Mouse (Mus musculus) ZHBTc4 (cell line): Measurements from ENCODE around the gene Trafd1.
A peak's percentile ranks its signal among the peaks of the same experiment; 100 is the strongest.

ENCODE experiments used
- DNase-seq: peaks from one replicate; pipeline ENCODE4 v3.0.0-alpha.2; 2011; ENCODE audit warnings: low read depth, low spot score

Gene Trafd1

DNA sequence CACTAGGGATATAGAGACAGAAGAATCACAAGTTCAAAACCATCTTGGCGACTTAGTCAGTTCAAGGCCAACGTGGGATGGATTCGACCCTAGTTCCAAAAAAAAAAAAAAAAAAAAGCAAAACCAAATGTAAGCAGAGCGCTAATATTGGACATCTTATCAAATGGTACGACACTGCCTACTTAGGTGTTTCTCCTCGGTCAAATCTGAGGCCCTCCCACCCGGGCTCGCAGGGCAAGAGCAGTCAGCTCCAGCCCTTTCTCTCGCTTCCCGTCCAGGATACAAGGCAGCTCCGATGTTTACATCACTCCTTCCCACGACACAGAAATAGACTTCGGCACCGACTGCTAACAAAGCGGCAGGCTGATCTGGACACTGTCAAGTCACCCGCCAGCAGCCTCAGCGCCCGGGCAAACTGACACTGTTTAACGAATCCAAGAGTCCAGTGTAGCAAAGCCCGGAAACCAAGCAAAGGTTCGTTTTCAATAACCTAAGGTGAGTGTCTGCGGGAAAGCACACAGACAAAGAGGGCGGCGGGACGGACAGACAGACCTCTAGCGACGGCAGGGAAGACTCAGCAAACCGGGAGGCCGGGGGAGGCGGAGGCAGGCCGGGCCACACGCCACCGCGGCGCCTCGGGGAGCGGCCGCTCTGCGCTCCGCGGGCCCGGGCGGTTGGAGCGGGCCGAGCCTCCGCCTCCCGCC lies 523 bp downstream of the Trafd1 start:
- DNase-seq = peak; percentile 54

DNA sequence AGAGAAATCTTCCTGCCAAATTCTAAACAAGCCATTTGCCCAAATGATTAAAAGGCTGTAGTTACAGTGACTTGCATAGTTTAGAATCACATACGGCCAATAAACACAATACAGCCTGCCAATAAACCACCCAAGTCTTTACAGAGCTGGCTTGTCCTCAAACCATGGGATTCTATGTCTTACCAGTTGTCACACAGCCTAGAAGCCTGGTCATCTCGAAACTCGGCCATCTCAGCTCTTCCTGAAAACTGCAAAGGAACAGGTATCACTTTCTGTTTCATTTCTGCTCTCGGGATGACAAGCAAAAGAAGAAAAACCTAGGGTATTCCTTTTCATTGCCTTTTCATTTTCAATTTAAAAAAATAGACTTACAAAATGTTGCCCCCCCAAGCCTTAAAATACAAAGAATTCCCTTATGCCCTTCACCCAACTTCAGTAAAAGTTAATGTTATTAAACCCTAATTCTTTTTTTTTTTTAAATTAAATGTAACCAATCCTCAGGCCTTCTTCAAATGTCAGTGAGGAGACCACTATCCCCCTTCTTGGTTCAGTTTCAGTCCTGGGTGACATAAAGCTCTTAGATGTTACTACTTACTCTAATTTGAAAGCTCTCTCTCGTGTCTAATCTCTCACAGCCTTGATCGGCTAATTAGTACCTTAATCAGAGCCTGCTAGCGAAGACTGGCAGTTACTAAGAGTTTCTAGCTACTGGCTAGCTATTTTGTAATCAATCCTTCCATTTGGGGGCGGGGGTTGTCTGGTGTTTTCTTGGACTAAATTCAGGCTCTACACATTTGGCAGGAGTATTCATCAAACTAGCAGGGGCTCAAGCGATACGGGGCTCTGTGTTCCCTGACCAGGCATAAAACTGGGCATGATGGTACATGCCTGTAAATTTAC lies 1.3 kb downstream of the Trafd1 start:
- no peak for DNase-seq

DNA sequence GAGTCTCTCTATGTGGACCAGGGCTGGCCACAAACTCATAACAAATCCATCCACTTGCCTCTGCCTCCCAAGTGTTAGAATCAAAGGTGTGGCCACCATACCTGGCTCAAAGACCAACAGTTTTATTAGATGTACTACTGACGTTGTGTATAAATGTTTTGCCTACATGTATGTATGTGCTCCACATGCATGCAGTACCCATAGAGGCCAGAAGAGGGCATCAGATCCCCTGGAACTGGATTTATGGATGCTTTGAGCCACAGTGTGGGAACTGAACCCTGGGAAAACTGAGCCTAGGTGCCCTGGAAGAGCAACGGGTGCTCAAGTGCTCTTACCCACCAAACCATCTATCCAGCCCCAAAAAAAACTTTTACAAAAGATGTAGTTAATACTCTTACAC lies 4.7 kb downstream of the Trafd1 start:
- peak; percentile 79 for DNase-seq

DNA sequence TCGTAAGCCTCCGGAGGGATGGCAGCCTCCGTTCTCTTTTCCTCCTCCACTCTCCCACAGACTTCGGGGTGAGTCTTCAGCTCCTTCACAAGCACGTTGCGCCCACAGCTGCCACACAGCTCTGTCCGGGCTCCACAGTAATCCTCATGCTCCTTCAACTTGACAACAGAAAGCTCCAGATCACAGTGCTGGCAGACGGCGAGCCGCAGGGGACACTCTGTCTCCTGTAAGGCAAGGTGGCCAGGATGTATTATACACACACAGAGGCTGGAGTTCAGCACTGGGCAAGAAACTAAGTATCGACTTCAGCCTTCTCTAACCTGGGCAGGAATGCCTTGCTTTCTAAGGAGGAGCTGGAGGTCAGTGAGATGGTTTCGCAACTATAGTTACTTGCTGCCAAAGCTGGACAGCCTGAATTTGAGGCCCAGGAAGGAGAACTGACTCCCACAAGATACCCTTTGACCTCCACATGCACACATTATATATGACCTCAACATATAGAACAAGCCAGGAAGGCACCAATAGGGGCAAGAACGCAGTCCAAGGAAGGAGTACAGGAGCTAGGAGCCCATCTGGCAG lies 6.7 kb downstream of the Trafd1 start:
- DNase-seq = no peak

DNA sequence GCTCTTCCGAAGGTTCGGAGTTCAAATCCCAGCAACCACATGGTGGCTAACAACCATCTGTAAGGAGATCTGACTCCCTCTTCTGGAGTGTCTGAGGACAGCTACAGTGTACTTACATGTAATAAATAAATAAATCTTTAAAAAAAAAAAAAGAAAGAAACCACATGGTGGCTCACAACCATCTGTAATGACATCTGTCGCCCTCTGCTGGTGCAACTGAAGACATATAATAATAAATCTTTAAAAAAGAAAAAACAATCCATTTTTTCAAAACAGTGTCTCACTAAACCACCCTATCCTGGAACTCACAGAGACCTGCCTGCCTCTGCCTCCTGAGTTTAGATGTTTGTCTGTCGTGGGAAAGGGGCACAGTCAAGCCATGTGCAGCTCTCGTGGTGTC lies 8.5 kb downstream of the Trafd1 start:
- peak; percentile 62 for DNase-seq

DNA sequence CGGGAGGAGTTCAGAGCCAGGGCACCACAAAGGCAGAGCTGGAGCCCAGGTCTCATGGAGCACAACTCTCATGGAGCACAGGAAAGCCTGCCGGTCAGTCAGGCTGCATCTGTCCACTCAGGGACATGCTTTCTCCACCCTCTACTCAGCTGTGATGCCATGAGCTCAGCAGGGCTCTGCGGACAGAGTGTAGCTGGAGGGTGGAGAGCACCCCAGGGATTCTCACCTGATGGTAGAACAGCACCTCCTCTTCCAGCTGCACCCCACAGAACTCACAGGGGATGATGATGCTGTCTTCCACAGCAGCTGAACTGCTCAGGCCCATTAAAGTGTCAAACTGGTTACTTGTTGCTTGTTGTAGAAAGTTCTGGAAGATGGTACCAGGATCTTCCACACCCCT lies 10.6 kb downstream of the Trafd1 start:
- no peak for DNase-seq

DNA sequence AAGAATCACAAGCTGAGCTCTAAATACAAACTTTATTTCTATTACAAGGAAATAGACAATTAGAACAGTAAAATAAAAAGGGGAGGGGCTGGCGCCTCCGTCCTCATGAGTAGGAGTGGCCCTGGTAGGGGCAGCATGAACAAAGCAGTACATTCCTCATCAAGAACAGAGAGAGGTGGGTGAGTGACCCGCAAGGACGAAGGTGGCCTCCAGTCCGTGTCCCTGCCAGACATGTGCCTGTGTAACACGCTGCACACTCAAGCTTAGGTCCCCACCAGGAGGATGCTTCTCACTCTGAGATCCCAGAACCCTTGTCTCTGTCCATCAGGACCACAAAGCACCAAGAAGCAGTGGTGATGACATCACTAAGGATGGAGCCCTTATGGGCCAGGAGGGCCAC lies 13.7 kb downstream of the Trafd1 start:
- DNase-seq = no peak

DNA sequence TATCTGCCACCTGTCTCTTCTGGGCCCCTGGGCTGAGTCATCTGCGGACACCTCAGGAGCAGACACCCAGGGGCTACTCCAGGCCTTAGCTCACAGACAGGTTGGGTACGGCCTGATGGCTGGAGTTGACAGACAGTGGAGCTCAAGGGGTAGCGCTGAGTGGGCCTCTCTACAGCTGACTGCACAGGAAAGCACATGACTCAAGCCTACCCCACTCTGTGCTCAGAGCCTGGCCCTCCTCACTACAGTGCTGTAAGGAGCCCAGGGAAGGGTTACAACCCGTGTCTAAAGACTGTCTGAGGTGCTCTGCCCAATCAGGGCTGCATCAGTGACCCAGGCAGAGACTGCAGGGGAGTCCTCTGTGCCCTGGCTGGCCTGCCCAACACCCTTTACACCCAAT lies 18.2 kb downstream of the Trafd1 start:
- DNase-seq = no peak

DNA sequence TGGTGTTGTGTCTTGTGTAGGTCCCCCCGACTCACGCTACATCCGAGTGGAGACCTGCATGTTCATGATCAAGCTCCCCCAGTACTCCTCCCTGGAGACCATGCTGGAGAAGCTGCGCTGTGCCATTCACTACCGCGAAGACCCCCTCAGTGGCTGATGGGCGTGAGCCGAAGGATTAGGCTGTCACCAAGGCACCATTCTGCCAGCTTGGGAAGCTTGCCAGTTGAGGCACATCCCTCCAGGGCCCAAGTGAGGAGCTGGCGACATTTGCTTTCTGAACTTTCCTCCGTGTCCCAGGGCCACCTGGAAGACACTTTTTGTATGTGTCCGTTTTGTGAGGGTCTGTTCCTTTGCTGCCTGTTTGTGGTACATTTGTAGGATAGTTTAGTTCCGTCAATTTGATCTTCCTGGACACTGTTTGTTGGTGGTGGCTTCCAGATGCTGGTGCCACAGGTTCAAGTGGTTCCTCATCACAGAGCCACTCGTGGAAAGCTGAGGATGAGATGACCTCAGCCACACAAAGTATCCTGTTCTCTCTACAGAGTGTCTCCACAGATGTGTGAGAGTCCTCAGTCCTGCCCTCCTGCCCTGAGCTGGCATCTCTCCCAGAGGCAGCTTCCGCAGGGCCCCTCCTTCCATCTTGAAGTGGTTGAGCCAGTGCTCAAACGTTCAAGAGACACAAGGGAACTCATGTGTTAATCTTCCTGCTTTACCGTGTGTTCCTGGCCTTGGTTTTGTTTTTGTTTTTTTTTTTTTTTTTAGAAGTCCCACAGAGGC lies 18.8 kb downstream of the Trafd1 start:
- DNase-seq = no peak

DNA sequence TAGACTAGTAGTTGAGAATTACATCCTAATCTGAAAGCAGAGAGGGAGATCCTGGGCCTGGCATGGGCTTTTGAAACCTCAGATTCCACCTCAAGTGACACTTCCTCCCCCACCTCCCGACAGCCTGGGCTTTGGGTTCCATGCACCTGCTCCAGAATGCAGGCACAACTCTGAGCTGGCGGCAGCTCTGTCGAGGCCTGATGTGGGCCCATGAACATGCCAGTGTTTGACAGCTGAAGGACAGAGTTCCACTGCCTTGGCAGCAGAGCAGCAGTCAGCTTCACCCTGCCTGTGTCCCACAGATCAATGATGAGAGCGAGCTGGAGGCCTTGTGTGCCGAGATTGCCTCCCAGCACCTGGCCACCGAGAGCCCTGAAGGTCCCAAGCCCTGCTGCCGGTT lies 22.0 kb downstream of the Trafd1 start:
- no peak for DNase-seq

DNA sequence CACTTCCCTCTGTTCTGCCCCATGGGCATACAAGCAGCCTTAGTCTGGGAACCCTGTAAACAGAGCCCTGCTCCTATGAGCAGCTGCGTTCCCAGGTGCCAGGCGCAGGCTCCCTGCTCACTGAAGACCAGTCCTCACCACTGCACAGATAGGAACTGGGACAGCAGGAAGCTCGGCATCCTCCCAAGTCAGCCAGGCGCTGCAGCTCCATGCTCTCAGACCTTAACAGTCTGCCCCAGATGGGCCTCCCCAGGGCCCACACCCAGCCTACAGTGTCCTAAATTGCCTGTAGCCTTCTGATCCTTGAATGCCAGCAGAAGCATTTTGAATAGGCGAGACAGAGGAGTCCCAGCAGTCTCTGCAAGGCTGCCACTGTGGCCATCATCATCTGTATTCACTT lies 23.7 kb downstream of the Trafd1 start:
- DNase-seq = no peak

DNA sequence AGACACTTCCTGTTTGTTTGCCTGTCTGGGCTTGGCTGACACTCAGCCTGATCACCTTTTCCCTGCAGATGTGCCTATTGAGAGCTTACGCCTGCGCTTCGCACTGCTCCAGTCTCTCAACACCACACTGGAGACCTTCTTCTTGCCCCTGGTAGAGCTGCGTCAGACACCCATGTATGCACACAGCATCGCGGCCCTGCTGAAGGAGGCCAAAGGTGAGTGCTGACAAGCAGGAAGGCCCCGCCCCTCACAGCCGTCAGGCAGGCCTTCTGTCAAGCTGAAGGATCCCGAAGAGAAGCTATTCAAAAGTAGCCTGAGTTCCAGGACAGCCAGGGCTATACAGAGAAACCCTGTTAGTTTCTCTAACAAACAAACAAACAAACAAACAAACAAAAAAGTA lies 26.2 kb downstream of the Trafd1 start:
- DNase-seq = no peak

DNA sequence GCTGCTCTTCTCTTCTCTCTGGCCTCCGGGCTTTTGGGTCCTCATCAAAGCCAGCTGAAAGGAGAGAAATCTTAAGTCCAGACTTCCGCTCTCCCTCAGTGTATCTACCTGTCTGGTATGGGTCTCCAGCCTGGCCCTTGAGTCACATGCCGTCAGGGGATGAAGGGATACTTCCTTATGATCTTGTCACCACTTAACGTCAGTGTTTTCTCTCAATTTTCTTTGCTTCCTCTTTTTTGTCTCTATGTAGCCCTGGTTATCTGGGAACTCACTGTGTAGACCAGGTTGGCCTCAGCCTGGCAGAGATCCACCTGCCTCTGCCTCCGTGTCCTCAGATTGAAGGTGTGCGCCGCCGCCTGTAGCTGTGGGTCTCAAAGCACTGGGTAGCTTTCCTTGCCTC lies 41.4 kb downstream of the Trafd1 start:
- DNase-seq = no peak

DNA sequence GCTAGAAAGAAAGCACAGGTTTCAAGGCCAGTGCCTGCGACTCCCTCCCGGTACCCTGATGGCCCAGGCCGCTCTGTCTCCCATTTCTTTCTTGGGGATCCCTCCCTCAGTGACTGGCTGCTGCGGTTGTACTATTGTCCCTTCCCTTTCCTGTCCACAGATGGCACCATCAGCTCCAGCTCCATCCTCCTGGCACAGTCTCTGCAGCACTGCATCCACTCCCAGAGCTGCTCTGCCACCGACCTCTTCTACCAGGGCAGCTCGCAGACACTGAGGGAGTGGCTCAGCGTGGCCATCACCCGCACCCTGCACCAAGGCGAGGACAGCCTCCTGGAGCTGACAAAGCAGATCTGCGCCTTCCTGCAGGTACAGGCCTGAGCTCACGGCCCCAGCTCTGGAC lies 42.9 kb downstream of the Trafd1 start:
- DNase-seq = no peak

DNA sequence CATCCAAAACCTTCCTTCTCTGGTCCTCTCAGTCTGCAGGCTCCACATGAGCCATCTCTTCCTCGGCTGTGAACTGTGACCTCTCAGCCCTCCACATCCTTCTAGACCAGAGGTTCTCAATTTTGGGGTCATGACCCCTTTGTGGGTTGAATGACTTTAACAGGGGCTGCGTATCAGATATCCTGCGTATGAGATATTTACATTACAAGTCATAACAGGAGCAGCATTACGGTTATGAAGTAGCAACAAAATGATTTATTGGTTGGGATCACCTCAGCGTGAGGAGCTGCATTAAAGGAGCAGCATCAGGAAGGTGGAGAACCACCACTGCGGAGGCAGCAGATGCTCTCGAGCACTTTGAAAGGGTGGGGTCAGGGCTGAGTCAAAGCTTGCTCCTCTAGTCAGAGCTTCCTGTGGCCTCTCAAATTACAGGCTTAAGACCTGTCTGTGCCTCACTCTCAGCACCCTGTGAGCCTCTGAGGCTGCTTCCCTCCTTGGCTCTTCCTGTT lies 44.4 kb downstream of the Trafd1 start:
- DNase-seq = peak; percentile 35

DNA sequence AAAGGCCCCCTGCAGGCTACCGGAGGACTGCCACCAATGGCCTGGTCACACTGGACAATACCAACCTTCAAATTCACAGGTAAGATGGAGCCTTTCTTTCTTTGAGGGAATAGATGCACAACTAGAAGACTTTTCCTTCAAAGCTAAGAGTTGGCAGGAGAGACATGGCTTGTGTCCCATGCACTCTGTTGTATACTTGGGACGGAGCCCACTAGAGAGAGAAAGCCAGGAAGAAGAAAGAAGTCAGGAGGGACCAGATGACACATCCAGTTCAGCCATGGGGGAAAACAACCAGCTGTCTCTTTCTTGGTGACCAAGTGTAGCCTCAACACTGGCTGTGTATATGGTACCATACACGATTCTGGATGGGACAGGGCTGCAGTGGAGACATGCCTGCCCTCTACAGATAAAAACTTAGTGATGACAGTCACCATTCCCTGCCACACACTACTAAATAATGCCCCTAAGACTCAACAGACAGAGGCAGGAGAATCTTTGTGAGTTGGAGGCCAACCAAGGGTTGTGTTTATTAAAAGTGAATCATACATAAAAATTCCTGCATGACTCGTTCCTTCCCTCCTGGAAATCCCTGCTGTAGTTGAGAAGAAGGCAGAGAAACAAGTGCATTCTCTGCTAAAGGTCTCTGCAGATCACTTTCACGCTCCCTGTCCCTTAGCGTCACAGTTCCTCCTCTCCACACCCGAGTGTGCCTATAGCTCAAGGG lies 45.8 kb downstream of the Trafd1 start:
- no peak for DNase-seq

DNA sequence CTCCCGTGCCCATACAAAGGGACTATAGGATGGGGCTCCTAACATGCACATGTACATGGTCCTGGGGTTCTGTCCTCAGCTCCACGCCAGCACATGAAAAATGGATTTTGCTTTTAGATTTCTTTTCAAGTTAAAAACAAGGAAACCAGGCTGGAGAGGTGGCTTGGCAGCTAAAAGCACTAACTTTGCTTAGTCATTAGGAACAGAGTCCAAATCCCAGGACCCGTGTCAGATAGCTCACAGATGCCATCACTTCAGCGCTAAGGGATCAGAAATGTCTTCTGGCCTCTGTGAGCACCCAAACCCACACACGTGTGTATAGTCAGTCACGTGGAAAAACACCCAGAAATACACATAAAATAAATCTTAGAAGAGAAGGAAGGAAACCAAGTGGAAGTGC lies 48.7 kb downstream of the Trafd1 start:
- DNase-seq = no peak

DNA sequence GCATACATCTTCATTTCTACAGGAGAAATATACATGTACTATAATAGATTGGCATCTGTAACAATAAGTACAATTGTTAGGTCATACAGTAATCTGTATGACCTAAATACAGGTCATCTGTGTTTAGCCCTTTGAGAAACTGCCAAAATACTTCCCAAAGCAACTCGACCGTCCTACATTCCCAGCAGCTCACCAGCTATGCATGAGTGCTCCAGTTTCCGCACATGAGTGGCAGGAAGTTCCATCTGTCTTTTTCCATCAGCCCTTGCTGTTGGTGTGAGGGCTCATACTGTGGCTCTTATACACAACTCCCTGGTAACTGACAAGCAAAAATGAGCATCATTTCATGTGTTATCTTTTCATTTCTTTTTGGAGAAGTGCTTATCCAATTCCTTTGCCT lies 49.4 kb downstream of the Trafd1 start:
- no peak for DNase-seq

DNA sequence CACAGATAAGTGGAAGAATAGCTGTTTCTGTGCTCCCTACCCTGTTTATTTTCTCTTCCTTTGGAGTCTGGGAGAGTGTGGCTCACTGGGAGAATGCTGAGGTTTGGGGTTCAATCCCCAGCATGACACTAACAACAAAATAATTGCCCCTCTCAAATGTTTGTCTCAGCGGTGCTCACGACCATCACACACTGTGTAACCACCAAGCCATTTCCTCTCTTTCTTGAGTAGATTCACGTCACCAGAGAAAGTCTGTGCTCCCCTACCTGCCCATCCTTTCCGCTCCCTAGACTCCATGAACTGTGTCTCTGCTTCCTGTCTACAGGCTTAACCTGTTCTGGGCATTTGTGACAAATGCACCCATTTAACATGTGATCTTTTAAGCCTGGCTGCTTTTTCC lies 50.0 kb downstream of the Trafd1 start:
- no peak for DNase-seq

DNA sequence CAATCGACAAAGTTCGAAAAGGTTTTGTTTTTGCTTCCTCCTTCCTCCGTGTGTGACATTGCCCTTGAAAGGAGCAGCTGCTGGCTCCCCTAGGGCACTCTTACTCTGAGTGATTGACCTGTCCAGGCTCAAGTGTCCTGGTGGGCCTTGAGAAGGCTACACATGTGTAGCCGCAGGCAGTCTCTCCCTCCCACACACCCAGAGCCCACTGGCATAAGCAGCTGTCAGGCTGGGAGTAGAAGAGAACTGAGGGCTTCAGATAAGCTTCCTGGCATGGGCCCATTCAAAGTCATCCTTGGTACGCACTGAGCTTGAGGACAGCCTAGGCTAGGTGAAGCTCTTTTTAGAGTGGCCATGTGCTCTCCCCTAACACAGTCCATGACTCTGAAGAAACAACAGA lies 51.0 kb downstream of the Trafd1 start:
- DNase-seq = no peak

DNA sequence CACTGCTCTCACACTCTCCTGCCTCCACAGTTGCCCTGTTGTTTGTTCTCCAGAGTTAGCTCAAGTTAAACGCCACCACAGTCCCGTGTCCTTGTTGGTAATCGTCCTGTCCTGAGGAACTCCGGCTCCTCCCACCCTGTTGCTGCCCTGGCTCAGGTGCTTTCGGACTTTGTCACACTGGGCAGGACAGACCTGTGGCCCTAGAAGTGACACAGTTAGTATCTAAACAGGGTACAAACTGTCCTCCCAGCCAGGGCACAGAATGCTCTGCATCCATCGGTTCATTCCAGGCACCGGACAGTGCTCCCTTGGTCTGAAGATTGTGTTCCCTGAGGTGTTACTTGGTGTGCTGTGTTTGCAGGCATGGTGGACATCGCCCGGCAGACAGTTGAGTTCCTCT lies 51.5 kb downstream of the Trafd1 start:
- DNase-seq = no peak
